ENCODE assay signal across 23 mouse cellular contexts in the genomic region with DNA sequence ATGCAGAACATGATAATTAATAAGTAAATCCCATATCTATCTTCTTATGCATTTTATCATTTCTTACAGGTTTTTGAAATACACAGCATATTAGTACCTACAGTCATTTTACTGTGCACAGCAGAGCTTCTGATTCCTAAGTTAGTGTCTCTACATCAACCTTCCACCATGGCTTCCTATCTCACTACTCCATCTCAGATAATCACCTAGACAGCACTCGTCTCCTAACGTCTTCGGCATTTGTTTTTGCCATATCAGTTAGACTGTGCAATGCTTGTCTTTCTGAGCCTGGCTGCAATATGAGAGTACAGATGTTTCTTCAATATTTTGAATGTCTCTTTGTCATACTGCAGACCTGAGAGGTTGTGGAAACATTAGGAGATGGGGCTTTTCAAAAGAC.
"Had no signal": no experiment of that assay in that cellular context is flagged by ENCODE, and none has a peak within 500 bp of the region (broad histone marks: within the 10 kb centered on the region; RNA-seq: fewer than 3 reads in every experiment).

No protein-coding gene starts in this region.

- DNase-seq: gastrocnemius, postnatal 14 days; gastrocnemius, postnatal 36 days; heart, adult 18-20 months; heart, postnatal 10 days; kidney, adult 11 months; kidney, adult 2 months; kidney, adult 9 months; kidney, postnatal 14 days; kidney, postnatal 36 days; layer of hippocampus, adult 9-11 months; layer of hippocampus, postnatal 36 days; left cerebral cortex, postnatal 4 days had no signal

- H3K4me2 ChIP-seq: heart, embryonic 12.5 days; hindbrain, embryonic 13.5 days; hindbrain, embryonic 15.5 days; kidney, embryonic 15.5 days; limb, embryonic 13.5 days; limb, embryonic 15.5 days had no signal

- H3K36me3 ChIP-seq: heart, embryonic 10.5 days; heart, embryonic 12.5 days; hindbrain, embryonic 13.5 days; hindbrain, embryonic 15.5 days; kidney, embryonic 15.5 days; limb, embryonic 13.5 days; limb, embryonic 15.5 days had no signal

- H3K4me3 ChIP-seq: heart, embryonic 10.5 days; heart, embryonic 12.5 days; hindbrain, embryonic 13.5 days; hindbrain, embryonic 15.5 days; kidney, embryonic 15.5 days; limb, embryonic 13.5 days; limb, embryonic 15.5 days had no signal

- H3K27me3 ChIP-seq: heart, embryonic 12.5 days; hindbrain, embryonic 13.5 days; hindbrain, embryonic 15.5 days; kidney, embryonic 15.5 days; limb, embryonic 13.5 days; limb, embryonic 15.5 days had no signal

- H3K27ac ChIP-seq: heart, embryonic 10.5 days; hindbrain, embryonic 13.5 days; hindbrain, embryonic 15.5 days; hindbrain, postnatal 0 days; kidney, embryonic 15.5 days; kidney, postnatal 0 days; limb, embryonic 13.5 days; limb, embryonic 15.5 days had no signal

- H3K4me1 ChIP-seq: hindbrain, embryonic 13.5 days; hindbrain, embryonic 15.5 days had no signal

- H3K9me3 ChIP-seq: heart, embryonic 10.5 days; hindbrain, embryonic 15.5 days; kidney, embryonic 15.5 days; limb, embryonic 15.5 days had no signal

- H3K9ac ChIP-seq: heart, embryonic 12.5 days; hindbrain, embryonic 13.5 days; hindbrain, embryonic 15.5 days; kidney, embryonic 15.5 days; limb, embryonic 13.5 days; limb, embryonic 15.5 days had no signal

- ATAC-seq: forebrain, embryonic 16.5 days; hindbrain, postnatal 0 days; intestine, embryonic 16.5 days had no signal
